8 mouse cellular contexts compared by ENCODE assay signal in the genomic region with DNA sequence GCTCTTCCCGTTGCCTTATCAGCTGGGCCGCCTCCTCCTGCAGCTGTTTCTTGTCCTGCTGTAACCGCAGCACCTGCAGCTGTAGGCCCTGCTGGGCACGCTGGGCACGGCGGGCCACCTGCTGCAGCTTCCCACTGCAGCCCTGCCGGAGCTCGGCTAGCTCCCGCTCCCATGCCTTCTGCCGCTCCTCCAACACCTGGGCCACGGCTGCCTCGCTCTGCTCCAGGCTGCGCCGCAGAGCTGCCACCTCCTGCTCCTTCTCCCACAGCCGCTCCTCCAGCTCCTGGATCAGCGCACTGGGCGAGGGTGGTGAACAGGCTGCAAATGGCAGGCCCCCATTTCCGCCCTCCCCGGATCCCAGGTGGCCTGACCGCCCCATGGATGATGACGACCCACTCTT. TPM values are rescaled to one million over a fixed set of nuclear protein-coding genes. Genes with fewer than 3 reads are reported as not detected.
DNase-seq lines count a peak whose midpoint lies in the region; ATAC-seq and TF ChIP-seq lines count a peak whose summit lies in the region.

No protein-coding gene starts in this region.

- peak overlapping the region; percentile 17; the same call in 1 of the 2 replicates for H3K9ac ChIP-seq in forebrain, embryonic 14.5 days (ENCODE audit: low read length)
- H3K9ac ChIP-seq in liver, embryonic 11.5 days (ENCODE audit: low read depth, low read length) = no peak overlapping the region

- H3K36me3 ChIP-seq in forebrain, embryonic 14.5 days (ENCODE audit: control insufficient read depth, insufficient read depth, low read length) = 0 out of 2 replicates have a peak, but pooled peaks cover 5% of the 10 kb centered on the region
- H3K36me3 ChIP-seq in liver, embryonic 11.5 days (ENCODE audit: control insufficient read depth, insufficient read depth, low read length) = no peaks in the 10 kb centered on the region

- no peak overlapping the region for H3K4me3 ChIP-seq in forebrain, embryonic 14.5 days (ENCODE audit: low read depth, low read length)
- H3K4me3 ChIP-seq in liver, embryonic 11.5 days (ENCODE audit: low read depth, low read length) = peak overlapping the region; percentile 49
- H3K4me3 ChIP-seq in lung, adult 2 months (replicated peaks; ENCODE audit: extremely low read depth, low read depth, low read length) = no peak overlapping the region

- TF ChIP-seq CTCF in lung, adult 2 months (IDR thresholded peaks at IDR 0.05; ENCODE audit: insufficient read depth, low read length) = no peak

- H3K4me1 ChIP-seq in forebrain, embryonic 14.5 days (ENCODE audit: control insufficient read depth, insufficient read depth, low read length) = peaks cover 12% of the 10 kb centered on the region
- peaks cover 20% of the 10 kb centered on the region for H3K4me1 ChIP-seq in liver, embryonic 11.5 days (replicated peaks; ENCODE audit: control insufficient read depth, insufficient read depth, low read length)
- peaks cover 3% of the 10 kb centered on the region; the same call in 1 of the 2 replicates for H3K4me1 ChIP-seq in lung, adult 2 months (ENCODE audit: control insufficient read depth, insufficient read depth, low read length)

- peaks cover 39% of the 10 kb centered on the region for H3K27me3 ChIP-seq in forebrain, embryonic 14.5 days (replicated peaks; ENCODE audit: control insufficient read depth, insufficient read depth, low read length)
- peaks cover 63% of the 10 kb centered on the region for H3K27me3 ChIP-seq in liver, embryonic 11.5 days (replicated peaks; ENCODE audit: control insufficient read depth, insufficient read depth, low read length)

- peak; percentile 11 for DNase-seq in kidney, adult 9 months
- no peak for DNase-seq in kidney, adult 8-10 months
- peak; percentile 60 for DNase-seq in brain, adult 2 months (ENCODE audit: low read depth, low spot score)
- DNase-seq in forebrain, embryonic 14.5 days (ENCODE audit: low spot score) = peak; percentile 25
- DNase-seq in liver, embryonic 11.5 days (ENCODE audit: low spot score) = peak; percentile 51
- DNase-seq in thymus, postnatal 0 days (ENCODE audit: low spot score) = peak; percentile 86
- DNase-seq in gastrocnemius, postnatal 14 days = no peak
- DNase-seq in lung, adult 2 months = no peak

- WGBS in forebrain, embryonic 14.5 days = 23% methylated on average over 21 of the region's 21 CpGs
- WGBS in liver, embryonic 11.5 days = 9% methylated on average over 21 of the region's 21 CpGs
- WGBS in lung, adult 2 months = 37% methylated on average over 21 of the region's 21 CpGs

- no peaks in the 10 kb centered on the region for H3K9me3 ChIP-seq in forebrain, embryonic 14.5 days (replicated peaks; ENCODE audit: control insufficient read depth, low read length)
- H3K9me3 ChIP-seq in liver, embryonic 11.5 days (ENCODE audit: control insufficient read depth, low read length) = no peaks in the 10 kb centered on the region

- intact Hi-C loops in gastrocnemius, postnatal 14 days (cut with DNase I; ENCODE audit: low total_unique reads) = no loop called here

- H3K4me2 ChIP-seq in forebrain, embryonic 14.5 days (ENCODE audit: low read length) = no peak overlapping the region
- peak overlapping the region; percentile 65 for H3K4me2 ChIP-seq in liver, embryonic 11.5 days

- no peak for TF ChIP-seq POLR2A in lung, adult 2 months (IDR thresholded peaks at IDR 0.05; ENCODE audit: borderline replicate concordance, extremely low read depth, low read depth, low read length)

- H3K27ac ChIP-seq in forebrain, embryonic 14.5 days (ENCODE audit: low read depth, low read length) = no peak overlapping the region
- no peak overlapping the region for H3K27ac ChIP-seq in liver, embryonic 11.5 days (ENCODE audit: low read depth, low read length)

- ATAC-seq in forebrain, embryonic 14.5 days = no peak
- ATAC-seq in liver, embryonic 11.5 days (replicated peaks; ENCODE audit: low FRiP score) = peak; percentile 60

RNA-seq across cellular contexts. Expression of a gene that starts 6.0 kb away (rescaled TPM):
- polyA plus RNA-seq in forebrain, embryonic 14.5 days (2014; fragmentation: Nextera tagmentation; extraction: Ambion mirVana) = 13.0 and 14.9 TPM in 2 replicates
- polyA plus RNA-seq in liver, embryonic 11.5 days (2014; fragmentation: Nextera tagmentation; extraction: Ambion mirVana) = 14.4 and 14.8 TPM in 2 replicates
- 8.6 and 9.3 TPM in 2 replicates for polyA plus RNA-seq in thymus, postnatal 0 days (2015; fragmentation: Nextera tagmentation; extraction: Ambion mirVana)
- 1 to 10 TPM; 3.8 to 5.2 TPM for total RNA-seq in gastrocnemius, postnatal 14 days (2021)
- 4.7 and 6.0 TPM in 2 replicates for polyA plus RNA-seq in lung, adult 2 months (2012; rRNA removed)

RNA-seq across cellular contexts. Expression of a gene that starts 6.0 kb away (rescaled TPM):
- 14.0 and 15.9 TPM in 2 replicates for polyA plus RNA-seq in forebrain, embryonic 14.5 days (2014; fragmentation: Nextera tagmentation; extraction: Ambion mirVana)
- polyA plus RNA-seq in liver, embryonic 11.5 days (2014; fragmentation: Nextera tagmentation; extraction: Ambion mirVana) = 26.3 and 30.8 TPM in 2 replicates
- polyA plus RNA-seq in thymus, postnatal 0 days (2015; fragmentation: Nextera tagmentation; extraction: Ambion mirVana) = 13.6 and 16.7 TPM in 2 replicates
- 1 to 10 TPM; 5.4 to 6.1 TPM for total RNA-seq in gastrocnemius, postnatal 14 days (2021)
- polyA plus RNA-seq in lung, adult 2 months (2012; rRNA removed) = 1.1 and 2.1 TPM in 2 replicates

RNA-seq across cellular contexts. Expression of a gene that starts 6.8 kb away (rescaled TPM):
- polyA plus RNA-seq in forebrain, embryonic 14.5 days (2014; fragmentation: Nextera tagmentation; extraction: Ambion mirVana) = 1.6 and 2.5 TPM in 2 replicates
- 0.36 and 0.38 TPM in 2 replicates for polyA plus RNA-seq in liver, embryonic 11.5 days (2014; fragmentation: Nextera tagmentation; extraction: Ambion mirVana)
- 0.55 and 0.58 TPM in 2 replicates for polyA plus RNA-seq in thymus, postnatal 0 days (2015; fragmentation: Nextera tagmentation; extraction: Ambion mirVana)
- total RNA-seq in gastrocnemius, postnatal 14 days (2021) = 1 to 10 TPM; 1.7 to 2.5 TPM
- polyA plus RNA-seq in lung, adult 2 months (2012; rRNA removed) = 9.7 and 11.1 TPM in 2 replicates

RNA-seq across cellular contexts. Expression of a gene that starts 28.6 kb away (rescaled TPM):
- 49.8 and 55.9 TPM in 2 replicates for polyA plus RNA-seq in forebrain, embryonic 14.5 days (2014; fragmentation: Nextera tagmentation; extraction: Ambion mirVana)
- polyA plus RNA-seq in liver, embryonic 11.5 days (2014; fragmentation: Nextera tagmentation; extraction: Ambion mirVana) = 61.2 and 62.9 TPM in 2 replicates
- polyA plus RNA-seq in thymus, postnatal 0 days (2015; fragmentation: Nextera tagmentation; extraction: Ambion mirVana) = 59.0 and 61.4 TPM in 2 replicates
- total RNA-seq in gastrocnemius, postnatal 14 days (2021) = 10 to 100 TPM; 70.0 to 74.8 TPM
- 61.0 and 70.3 TPM in 2 replicates for polyA plus RNA-seq in lung, adult 2 months (2012; rRNA removed)

RNA-seq across cellular contexts. Expression of a gene that starts 31.6 kb away (rescaled TPM):
- polyA plus RNA-seq in forebrain, embryonic 14.5 days (2014; fragmentation: Nextera tagmentation; extraction: Ambion mirVana) = 125 and 131 TPM in 2 replicates
- 105 and 106 TPM in 2 replicates for polyA plus RNA-seq in liver, embryonic 11.5 days (2014; fragmentation: Nextera tagmentation; extraction: Ambion mirVana)
- 107 and 112 TPM in 2 replicates for polyA plus RNA-seq in thymus, postnatal 0 days (2015; fragmentation: Nextera tagmentation; extraction: Ambion mirVana)
- 10 to 100 TPM; 10.7 to 12.5 TPM for total RNA-seq in gastrocnemius, postnatal 14 days (2021)
- polyA plus RNA-seq in lung, adult 2 months (2012; rRNA removed) = 16.5 and 17.1 TPM in 2 replicates

Comparison
In these comparisons a context has a peak if more than half of its experiments do, and no peak if none do; other contexts are left out.
1. DNase-seq: peak in kidney, adult 9 months (single experiment), brain, adult 2 months (single experiment), forebrain, embryonic 14.5 days (single experiment), liver, embryonic 11.5 days (single experiment) and thymus, postnatal 0 days (single experiment); none in kidney, adult 8-10 months (0 of 2), gastrocnemius, postnatal 14 days (single experiment) and lung, adult 2 months (single experiment).